Mouse (Mus musculus) cortical plate, adult 2 months (tissue): ENCODE measurements around the gene Mcur1.

Experiments used
- CTCF ChIP-seq: fragments of 200-500 bp; IDR thresholded peaks from 2 replicates; pipeline ENCODE4 v1.5.1; 2011; ENCODE audit warnings: mild to moderate bottlenecking, control low read depth, low read length; ENCODE audit not compliant: insufficient read depth; ENCODE audit errors: extremely low read depth
- POLR2A ChIP-seq: fragments of 200-500 bp; IDR thresholded peaks from 2 replicates; pipeline ENCODE4 v1.6.1; 2011; ENCODE audit warnings: mild to moderate bottlenecking, low read length, control low read depth; ENCODE audit not compliant: insufficient read depth; ENCODE audit errors: extremely low read depth

DNA sequence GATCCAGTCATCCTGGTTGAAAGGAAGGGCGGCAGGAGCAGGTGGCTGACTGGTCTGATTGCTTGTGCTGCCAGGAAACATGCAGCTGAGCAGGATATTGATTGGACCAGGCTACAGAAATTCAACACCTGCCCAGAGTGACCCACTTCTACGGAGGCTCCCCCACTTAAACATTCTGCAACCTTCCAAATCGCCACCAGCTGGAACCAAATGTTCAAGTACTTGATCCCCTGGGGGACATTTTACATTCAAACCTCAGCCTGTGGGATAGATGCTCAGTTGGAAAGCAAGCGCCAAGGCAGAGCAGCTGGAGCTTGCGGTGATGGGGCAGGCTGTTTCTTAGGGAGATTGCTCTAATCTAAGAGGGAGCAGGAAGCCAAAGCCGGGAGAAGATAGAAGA, 43.1 kb downstream of the Mcur1 start:
- TF ChIP-seq POLR2A (no peak), CTCF (no peak)
